Mouse (Mus musculus) hindbrain, postnatal 0 days (tissue): ENCODE measurements around the gene Cst11. TPM values are rescaled to one million over a fixed set of nuclear protein-coding genes. Genes with fewer than 3 reads are reported as not detected.
"Not testable (repeated sequence)": the region's sequence is repeated elsewhere in the genome, so short reads cannot be mapped to it uniquely, and the experiment has no call there.

Experiments used
- ATAC-seq: fragments of 200-750 bp; cut with Nextera tagmentation; 2 replicates; pipeline ENCODE4 v1.8.0; 2017; ENCODE audit warnings: mild to moderate bottlenecking, moderate TSS enrichment, moderate library complexity
- DNase-seq: peaks from one replicate; pipeline ENCODE4 v3.0.0-alpha.2; 2015; ENCODE audit warnings: low spot score
- H3K27ac ChIP-seq: fragments of 300-500 bp; sonication (generic); 2 replicates; pipeline ENCODE4 v1.5.1; 2014; ENCODE audit warnings: mild to moderate bottlenecking
- H3K27me3 ChIP-seq: fragments of 300-500 bp; sonication (generic); 2 replicates; pipeline ENCODE4 v1.6.1; 2014; ENCODE audit warnings: low read length, mixed read lengths; ENCODE audit not compliant: insufficient read depth
- H3K36me3 ChIP-seq: fragments of 300-500 bp; sonication (generic); 2 replicates; pipeline ENCODE4 v1.6.1; 2014; ENCODE audit warnings: low read length, mixed read lengths; ENCODE audit not compliant: insufficient read depth
- H3K4me1 ChIP-seq: fragments of 300-500 bp; sonication (generic); 2 replicates; pipeline ENCODE4 v1.6.1; 2014; ENCODE audit warnings: antibody characterized with exemption, low read length, mixed read lengths; ENCODE audit not compliant: insufficient read depth
- H3K4me2 ChIP-seq: fragments of 300-500 bp; sonication (generic); 2 replicates; pipeline ENCODE4 v1.6.1; 2014; ENCODE audit warnings: low read depth, mild to moderate bottlenecking, low read length, moderate library complexity, mixed read lengths
- H3K4me3 ChIP-seq: fragments of 300-500 bp; sonication (generic); 2 replicates; pipeline ENCODE4 v1.5.1; 2014; ENCODE audit warnings: low read length
- H3K9ac ChIP-seq: fragments of 300-500 bp; sonication (generic); replicated peaks from 2 replicates; pipeline ENCODE4 v1.6.1; 2014; ENCODE audit warnings: mild to moderate bottlenecking, low read length, moderate library complexity, mixed read lengths
- H3K9me3 ChIP-seq: fragments of 300-500 bp; sonication (generic); 2 replicates; pipeline ENCODE4 v1.6.1; 2016; ENCODE audit warnings: low read length, mixed read lengths
- CTCF ChIP-seq: IDR thresholded peaks from 2 replicates; pipeline ENCODE4 v1.5.1; 2016; ENCODE audit warnings: antibody characterized with exemption, control low read depth, low read depth
- WGBS: fragments of 180-500 bp; shearing (Covaris S2); extraction: QIAGEN DNeasy Blood & Tissue Kit; methylation state at CpG from one replicate; pipeline ENCODE4 v1.1.7; 2014; 5-methylcytosine and 5-hydroxymethylcytosine counted together
- polyA plus RNA-seq: library from polyadenylated mRNA; unstranded; fragments of >200 nt; fragmentation: Nextera tagmentation; extraction: Ambion mirVana; gene quantifications from 2 replicates; pipeline ENCODE4 v1.2.1, GENCODE M21; 2015
- total RNA-seq: library from RNA; depleted of rRNA; stranded (reverse); fragments of >200 nt; gene quantifications from 2 replicates; pipeline ENCODE4 v1.2.3, GENCODE M21; 2014; rRNA removed

Cst11 gene
- total RNA-seq (not detected in 2 replicates), polyA plus RNA-seq (not detected in 2 replicates)

GRCm38 (mm10) chr2:148771397-148771796, at the start of gene Cst11:
TSS of gene Cst11 (minus strand) at chr2:148771497.
- 82% methylated on average over 4 of the region's 4 CpGs for WGBS
- H3K27me3 ChIP-seq, H3K9ac ChIP-seq, H3K36me3 ChIP-seq, DNase-seq, H3K4me3 ChIP-seq, H3K27ac ChIP-seq, H3K4me2 ChIP-seq, H3K4me1 ChIP-seq, H3K9me3 ChIP-seq, ATAC-seq: not testable (repeated sequence)

GRCm38 (mm10) chr2:148819909-148820308, 48.6 kb upstream of the Cst11 start, which contains the start of gene Cst13:
TSS of gene Cst13 (plus strand) at chr2:148820081.
- Histone ChIP-seq H3K27me3 (no peaks in the 10 kb centered on the region), H3K36me3 (no peaks in the 10 kb centered on the region), H3K4me1 (no peaks in the 10 kb centered on the region), H3K4me2 (no peak within 1 kb of the TSS), H3K9ac (no peak within 1 kb of the TSS), H3K9me3 (no peaks in the 10 kb centered on the region), H3K27ac (no peak within 1 kb of the TSS), H3K4me3 (no peak within 1 kb of the TSS)
- DNase-seq (no peak), ATAC-seq (no peak)
- no peak for TF ChIP-seq CTCF

GRCm38 (mm10) chr2:148806696-148807095, 35.4 kb upstream of the Cst11 start:
- H3K27me3 ChIP-seq, result no peaks in the 10 kb centered on the region
- TF ChIP-seq CTCF, result no peak
- H3K4me2 ChIP-seq, result no peak overlapping the region
- ATAC-seq (no peak), DNase-seq (no peak)
- H3K27ac ChIP-seq, result no peak overlapping the region
- H3K36me3 ChIP-seq, result no peaks in the 10 kb centered on the region
- WGBS, result 70% methylated on average over 6 of the region's 6 CpGs
- H3K9me3 ChIP-seq, result no peaks in the 10 kb centered on the region
- no peak overlapping the region for H3K9ac ChIP-seq
- no peak overlapping the region for H3K4me3 ChIP-seq
- H3K4me1 ChIP-seq, result no peaks in the 10 kb centered on the region

- Histone ChIP-seq H3K4me2 (no peak overlapping the region), H3K9ac (no peak overlapping the region), H3K9me3 (no peaks in the 10 kb centered on the region), H3K4me1 (no peaks in the 10 kb centered on the region), H3K27ac (no peak overlapping the region), H3K27me3 (no peaks in the 10 kb centered on the region), H3K4me3 (no peak overlapping the region), H3K36me3 (no peaks in the 10 kb centered on the region)
- no peak for DNase-seq
- WGBS, result 56% methylated on average over 3 of the region's 3 CpGs
- TF ChIP-seq CTCF, result no peak
- ATAC-seq, result 0 out of 2 replicates have a peak, but pooled peaks have one; percentile 43
Observed at GRCm38 (mm10) chr2:148801491-148801921, 30.2 kb upstream of the Cst11 start.

- Histone ChIP-seq H3K27me3 (no peaks in the 10 kb centered on the region), H3K4me1 (no peaks in the 10 kb centered on the region), H3K4me3 (no peak within 1 kb of the TSS), H3K4me2 (no peak within 1 kb of the TSS), H3K36me3 (no peaks in the 10 kb centered on the region), H3K9me3 (no peaks in the 10 kb centered on the region), H3K27ac (no peak within 1 kb of the TSS), H3K9ac (no peak within 1 kb of the TSS)
- TF ChIP-seq CTCF, result no peak
- ATAC-seq (no peak), DNase-seq (no peak)
- 77% methylated on average over 1 of the region's 1 CpGs for WGBS
Observed at GRCm38 (mm10) chr2:148798485-148798884, 27.2 kb upstream of the Cst11 start, which contains the start of gene Cst8. TSS of gene Cst8 (plus strand) at chr2:148798785.

- no peak for DNase-seq
- 92% methylated on average over 6 of the region's 6 CpGs for WGBS
Observed at GRCm38 (mm10) chr2:148789142-148789541, 17.8 kb upstream of the Cst11 start, which contains the start of gene Cst12. TSS of gene Cst12 (plus strand) at chr2:148789361.

GRCm38 (mm10) chr2:148781709-148782108, 10.4 kb upstream of the Cst11 start, which contains the start of gene 8030411F24Rik:
TSS of gene 8030411F24Rik (plus strand) at chr2:148782009.
- no peak within 1 kb of the TSS for H3K4me2 ChIP-seq
- 10% methylated on average over 1 of the region's 1 CpGs for WGBS
- DNase-seq (no peak), ATAC-seq (no peak)
- no peaks in the 10 kb centered on the region for H3K4me1 ChIP-seq
- H3K4me3 ChIP-seq, result no peak within 1 kb of the TSS
- H3K27ac ChIP-seq, result no peak within 1 kb of the TSS
- no peaks in the 10 kb centered on the region for H3K27me3 ChIP-seq
- no peak within 1 kb of the TSS for H3K9ac ChIP-seq
- H3K9me3 ChIP-seq, result no peaks in the 10 kb centered on the region
- no peaks in the 10 kb centered on the region for H3K36me3 ChIP-seq
- no peak for TF ChIP-seq CTCF

More at GRCm38 (mm10) chr2:148789142-148789541, 17.8 kb upstream of the Cst11 start, which contains the start of gene Cst12:
- Histone ChIP-seq H3K4me2 (no peak within 1 kb of the TSS), H3K36me3 (no peaks in the 10 kb centered on the region), H3K4me3 (no peak within 1 kb of the TSS), H3K27me3 (no peaks in the 10 kb centered on the region), H3K4me1 (no peaks in the 10 kb centered on the region), H3K27ac (no peak within 1 kb of the TSS), H3K9ac (no peak within 1 kb of the TSS), H3K9me3 (no peaks in the 10 kb centered on the region)
- no peak for TF ChIP-seq CTCF
- ATAC-seq, result no peak
